8 mouse cellular contexts compared by ENCODE assay signal in genomic region chr4:149752124-149752799, GRCm38 (mm10). TPM values are rescaled to one million over a fixed set of nuclear protein-coding genes. Genes with fewer than 3 reads are reported as not detected.
DNase-seq lines count a peak whose midpoint lies in the region; ATAC-seq and TF ChIP-seq lines count a peak whose summit lies in the region.

No protein-coding gene starts in this region.

- peak; percentile 75 for TF ChIP-seq CTCF in kidney, adult 2 months (conservative IDR thresholded peaks at IDR 0.05; ENCODE audit: insufficient read depth, insufficient read length, low read depth, low read length)
- TF ChIP-seq CTCF in MEL (IDR thresholded peaks at IDR 0.05 in 2 of 3, conservative IDR thresholded peaks at IDR 0.05 in 1 of 3; ENCODE audit: control insufficient read depth in 1 of 3, insufficient read depth in 1 of 3, low read depth in 2 of 3, low read length in 3 of 3, poor library complexity in 1 of 3, severe bottlenecking in 1 of 3): peak; percentile 50 to 75 (median 61); a peak in 5 of 6 replicates

- peak; percentile 71 for DNase-seq in kidney, adult 2 months
- no peak for DNase-seq in kidney, adult 11 months
- DNase-seq in MEL (ENCODE audit: low read depth, low spot score): peak; percentile 35
- peak; percentile 78 to 79 for DNase-seq in cerebellum, postnatal 14 days
- peak; percentile 71 for DNase-seq in gastrocnemius, postnatal 10 days
- DNase-seq in layer of hippocampus, postnatal 14 days (ENCODE audit: low spot score in 2 of 2): peak; percentile 72 to 75
- DNase-seq in yolk sac, embryonic 10.5 days (ENCODE audit: low spot score): peak; percentile 33

- TF ChIP-seq EP300 in MEL (IDR thresholded peaks at IDR 0.05; ENCODE audit: low read depth in 1 of 2, low read length in 2 of 2): no peak

- H3K4me3 ChIP-seq in kidney, adult 2 months (ENCODE audit: insufficient read depth, low read depth, low read length): no peak overlapping the region
- no peak overlapping the region for H3K4me3 ChIP-seq in MEL (ENCODE audit: control insufficient read depth in 1 of 2, insufficient read depth in 1 of 2, low read depth in 2 of 2, low read length in 2 of 2)

- no peak for TF ChIP-seq POLR2A in kidney, adult 2 months (IDR thresholded peaks at IDR 0.05; ENCODE audit: low read depth, low read length)
- TF ChIP-seq POLR2A in MEL (IDR thresholded peaks at IDR 0.05; ENCODE audit: control insufficient read depth in 1 of 2, insufficient read depth in 1 of 2, low read depth in 1 of 2, low read length in 2 of 2, poor library complexity in 1 of 2): no peak

- H3K27me3 ChIP-seq in kidney, adult 2 months (replicated peaks; ENCODE audit: control insufficient read depth, insufficient read depth, low read length): no peaks in the 10 kb centered on the region
- no peaks in the 10 kb centered on the region for H3K27me3 ChIP-seq in MEL (ENCODE audit: control insufficient read depth in 1 of 2, insufficient read depth in 2 of 2, low read length in 2 of 2)

- H3K36me3 ChIP-seq in kidney, adult 2 months (ENCODE audit: control insufficient read depth, insufficient read depth, low read length): no peaks in the 10 kb centered on the region
- H3K36me3 ChIP-seq in MEL (ENCODE audit: control insufficient read depth in 1 of 2, insufficient read depth in 2 of 2, low read length in 2 of 2): peaks cover 0 to 37% of the 10 kb centered on the region in 2 experiments; a peak in 2 of 4 replicates

- ATAC-seq in monocyte, adult 5-6 weeks (replicated peaks; ENCODE audit: insufficient number of reproducible peaks, low FRiP score, low TSS enrichment, poor library complexity, severe bottlenecking): peak; percentile 59; the same call in 1 of the 2 replicates

- peak; percentile 23 for TF ChIP-seq RAD21 in MEL (IDR thresholded peaks at IDR 0.05; ENCODE audit: low read depth, low read length)

- H3K4me1 ChIP-seq in kidney, adult 2 months (ENCODE audit: control insufficient read depth, insufficient read depth, low read length): no peaks in the 10 kb centered on the region
- H3K4me1 ChIP-seq in MEL (ENCODE audit: control insufficient read depth in 1 of 2, insufficient read depth in 2 of 2, low read length in 2 of 2): no peaks in the 10 kb centered on the region

- H3K27ac ChIP-seq in kidney, adult 2 months (ENCODE audit: insufficient read depth, low read depth, low read length): no peak overlapping the region
- no peak overlapping the region for H3K27ac ChIP-seq in MEL (ENCODE audit: control insufficient read depth, low read depth, low read length)

- no peak overlapping the region for H3K9ac ChIP-seq in MEL (ENCODE audit: control insufficient read depth, low read depth, low read length, poor library complexity, severe bottlenecking)

- no peaks in the 10 kb centered on the region for H3K79me2 ChIP-seq in MEL (ENCODE audit: control insufficient read depth, insufficient read depth, low read length, poor library complexity)

- H3K9me3 ChIP-seq in MEL (replicated peaks; ENCODE audit: insufficient read depth, low read length): no peaks in the 10 kb centered on the region

- 38% methylated on average over 17 of the region's 17 CpGs for WGBS in kidney, adult 2 months

TF ChIP-seq in MEL, 35 proteins besides CTCF, POLR2A, EP300 and RAD21:
- TF ChIP-seq NRF1 (IDR thresholded peaks at IDR 0.05; ENCODE audit: insufficient read depth, low read depth, low read length, poor library complexity, severe bottlenecking) (no peak), SMC3 (IDR thresholded peaks at IDR 0.05; ENCODE audit: low read depth, low read length) (peak; percentile 35)

RNA-seq across cellular contexts. Expression of gene Tmem201, which starts 14.4 kb away (rescaled TPM):
- polyA plus RNA-seq in kidney, adult 2 months (2012; rRNA removed): 34.2 and 37.5 TPM in 2 replicates
- total RNA-seq in MEL (2012; rRNA removed): 28.3 and 31.5 TPM in 2 replicates
- 10 to 100 TPM in 1 of 2 experiments, not detected in 1; 60.6 TPM for polyA plus RNA-seq in MEL (2012; ENCODE audit: insufficient read depth in 1 of 2, insufficient read length in 2 of 2, low read depth in 1 of 2, low replicate concordance in 2 of 2, missing spikeins in 1 of 2)
- 10 to 100 TPM; 49.7 to 52.2 TPM for total RNA-seq in gastrocnemius, postnatal 10 days (2021)
- 10 to 100 TPM; 64.8 to 69.1 TPM for total RNA-seq in layer of hippocampus, postnatal 14 days (2021)
- total RNA-seq in monocyte, adult 5-6 weeks (2017): 2.9 to 5.3 TPM (median 3.1 TPM) in 3 replicates

RNA-seq across cellular contexts. Expression of gene Slc25a33, which starts 21.8 kb away (rescaled TPM):
- polyA plus RNA-seq in kidney, adult 2 months (2012; rRNA removed): 16.8 and 18.3 TPM in 2 replicates
- 20.6 and 21.4 TPM in 2 replicates for total RNA-seq in MEL (2012; rRNA removed)
- 100 to 1,000 TPM in 1 of 2 experiments, 10 to 100 TPM in 1; 24.8 to 103 TPM for polyA plus RNA-seq in MEL (2012; ENCODE audit: insufficient read depth in 1 of 2, insufficient read length in 2 of 2, low read depth in 1 of 2, low replicate concordance in 2 of 2, missing spikeins in 1 of 2)
- total RNA-seq in gastrocnemius, postnatal 10 days (2021): 1 to 10 TPM; 7.2 to 9.5 TPM
- total RNA-seq in layer of hippocampus, postnatal 14 days (2021): 10 to 100 TPM; 37.6 to 40.3 TPM
- total RNA-seq in monocyte, adult 5-6 weeks (2017): 9.8 to 16.9 TPM (median 13.1 TPM) in 3 replicates

RNA-seq across cellular contexts. Expression of gene Pik3cd, which starts 49.9 kb away (rescaled TPM):
- polyA plus RNA-seq in kidney, adult 2 months (2012; rRNA removed): 3.1 and 7.2 TPM in 2 replicates
- total RNA-seq in MEL (2012; rRNA removed): 45.7 and 45.9 TPM in 2 replicates
- 100 to 1,000 TPM in 1 of 2 experiments, 10 to 100 TPM in 1; 49.8 to 152 TPM for polyA plus RNA-seq in MEL (2012; ENCODE audit: insufficient read depth in 1 of 2, insufficient read length in 2 of 2, low read depth in 1 of 2, low replicate concordance in 2 of 2, missing spikeins in 1 of 2)
- total RNA-seq in gastrocnemius, postnatal 10 days (2021): 10 to 100 TPM in 1 of 2 experiments, 1 to 10 TPM in 1; 9.8 to 16.1 TPM
- total RNA-seq in layer of hippocampus, postnatal 14 days (2021): 10 to 100 TPM; 25.2 to 27.7 TPM
- total RNA-seq in monocyte, adult 5-6 weeks (2017): 112 to 213 TPM (median 125 TPM) in 3 replicates
